Mouse (Mus musculus) liver, postnatal 0 days (tissue): ENCODE measurements at regions not wholly inside any gene's neighbourhood (a gene's known extent, or its start where the extent isn't known, plus 50 kb on each side); places are given as distances from the start of the nearest gene placed in this dataset.

Experiments used
- ATAC-seq: fragments of 200-750 bp; cut with Nextera tagmentation; 2 replicates; pipeline ENCODE4 v1.8.0; 2017; ENCODE audit warnings: mild to moderate bottlenecking, moderate library complexity
- DNase-seq: peaks from one replicate; pipeline ENCODE4 v3.0.0-alpha.2; 2016
- H3K27ac ChIP-seq: fragments of 300-500 bp; sonication (generic); 2 replicates; pipeline ENCODE4 v1.5.1; 2014; ENCODE audit warnings: antibody characterized with exemption, moderate library complexity, mild to moderate bottlenecking, low read depth
- H3K27me3 ChIP-seq: fragments of 300-500 bp; sonication (generic); 2 replicates; pipeline ENCODE4 v1.6.1; 2014; ENCODE audit warnings: low read length, control low read depth, mixed read lengths; ENCODE audit not compliant: insufficient read depth
- H3K36me3 ChIP-seq: fragments of 300-500 bp; sonication (generic); replicated peaks from 2 replicates; pipeline ENCODE4 v1.6.1; 2014; ENCODE audit warnings: mild to moderate bottlenecking, control low read depth, low read length, moderate library complexity, mixed read lengths; ENCODE audit not compliant: insufficient read depth
- H3K4me1 ChIP-seq: fragments of 300-500 bp; sonication (generic); 2 replicates; pipeline ENCODE4 v1.6.1; 2014; ENCODE audit warnings: antibody characterized with exemption, mild to moderate bottlenecking, control low read depth; ENCODE audit not compliant: insufficient read depth
- H3K4me2 ChIP-seq: fragments of 300-500 bp; sonication (generic); 2 replicates; pipeline ENCODE4 v1.6.1; 2014; ENCODE audit warnings: low read depth, mild to moderate bottlenecking, low read length, moderate library complexity, mixed read lengths
- H3K4me3 ChIP-seq: fragments of 300-500 bp; sonication (generic); 2 replicates; pipeline ENCODE4 v1.5.1; 2014; ENCODE audit warnings: low read depth, low read length
- H3K9ac ChIP-seq: fragments of 300-500 bp; sonication (generic); replicated peaks from 2 replicates; pipeline ENCODE4 v1.6.1; 2014; ENCODE audit warnings: mild to moderate bottlenecking, moderate library complexity
- H3K9me3 ChIP-seq: fragments of 300-500 bp; sonication (generic); 2 replicates; pipeline ENCODE4 v1.6.1; 2016; ENCODE audit warnings: mild to moderate bottlenecking, control low read depth, low read length, mixed read lengths
- CTCF ChIP-seq: sonication (generic); IDR thresholded peaks from 2 replicates; pipeline ENCODE4 v1.5.1; 2016; ENCODE audit warnings: antibody characterized with exemption, low read depth
- EP300 ChIP-seq: IDR thresholded peaks from 2 replicates; pipeline ENCODE4 v1.6.1; 2016; ENCODE audit warnings: antibody characterized with exemption, low read depth, mild to moderate bottlenecking
- WGBS: fragments of 180-500 bp; shearing (Covaris S2); extraction: QIAGEN DNeasy Blood & Tissue Kit; methylation state at CpG from one replicate; pipeline ENCODE4 v1.1.7; 2014; ENCODE audit not compliant: insufficient replicate concordance; 5-methylcytosine and 5-hydroxymethylcytosine counted together

DNA sequence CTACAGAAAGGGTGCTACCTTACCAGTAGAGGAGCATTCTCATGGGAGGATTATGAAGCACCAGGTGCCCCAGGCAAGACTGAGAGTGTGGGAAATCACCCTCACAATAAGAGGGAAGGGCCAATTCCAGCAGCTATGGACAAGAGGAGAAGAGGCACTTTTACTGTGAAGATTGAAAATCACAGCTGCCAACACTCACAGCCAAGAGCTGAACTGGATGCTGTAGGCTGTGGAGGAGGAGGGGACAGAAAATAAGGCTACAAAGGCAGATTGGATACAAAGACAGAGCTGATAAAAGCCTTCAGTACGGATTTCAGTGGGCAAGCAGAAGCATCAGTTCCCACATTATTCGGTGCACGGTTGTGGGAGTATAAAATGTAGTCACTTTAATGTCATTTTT, 74.4 kb upstream of the Lifr start:
- H3K27ac ChIP-seq = no peak overlapping the region
- H3K4me2 ChIP-seq = no peak overlapping the region
- TF ChIP-seq EP300 (no peak), CTCF (no peak)
- no peak overlapping the region for H3K9ac ChIP-seq
- no peak overlapping the region for H3K4me3 ChIP-seq
- no peaks in the 10 kb centered on the region for H3K36me3 ChIP-seq
- H3K9me3 ChIP-seq = no peaks in the 10 kb centered on the region
- 60% methylated on average over 3 of the region's 3 CpGs for WGBS
- ATAC-seq (no peak), DNase-seq (no peak)
- peaks cover 4% of the 10 kb centered on the region; the same call in 1 of the 2 replicates for H3K4me1 ChIP-seq
- no peaks in the 10 kb centered on the region for H3K27me3 ChIP-seq

DNA sequence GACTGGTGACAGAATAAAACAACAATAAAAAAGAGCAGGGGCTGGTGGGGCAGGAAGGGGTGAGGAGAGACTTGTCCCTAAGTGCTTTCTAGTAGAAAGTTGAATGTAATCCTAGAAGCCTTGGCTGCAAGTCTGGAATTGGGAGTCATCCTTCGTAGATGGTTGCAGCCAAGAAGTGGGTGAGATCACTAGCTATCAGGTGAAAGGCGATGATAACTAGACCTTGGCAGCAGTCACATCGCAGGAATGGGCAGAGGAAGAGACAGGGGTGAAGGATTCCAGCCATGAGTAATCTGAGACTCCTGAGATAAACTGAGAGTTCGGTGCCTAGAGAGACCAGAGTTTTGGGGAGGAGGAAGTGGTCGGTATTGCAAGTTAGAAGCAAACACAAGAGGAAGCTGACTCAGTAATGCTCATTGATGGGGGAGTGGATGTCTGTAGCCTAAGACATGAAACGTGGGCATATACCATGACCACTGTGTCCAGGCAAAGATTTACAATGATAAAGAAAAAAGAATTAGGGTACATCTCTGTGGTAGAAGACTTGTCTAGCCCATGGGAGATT, 73.1 kb upstream of the Lifr start:
- Histone ChIP-seq H3K4me1 (no peaks in the 10 kb centered on the region; the same call in 1 of the 2 replicates), H3K4me3 (no peak overlapping the region), H3K9me3 (no peaks in the 10 kb centered on the region), H3K36me3 (no peaks in the 10 kb centered on the region), H3K27me3 (no peaks in the 10 kb centered on the region), H3K9ac (no peak overlapping the region), H3K4me2 (no peak overlapping the region), H3K27ac (no peak overlapping the region)
- WGBS = 26% methylated on average over 6 of the region's 6 CpGs
- ATAC-seq = no peak
- DNase-seq = no peak
- no peak for TF ChIP-seq CTCF
- no peak for TF ChIP-seq EP300

GRCm38 (mm10) chr15:7022660-7023059, 67.8 kb upstream of the Lifr start:
- Histone ChIP-seq H3K36me3 (no peaks in the 10 kb centered on the region), H3K4me3 (no peak overlapping the region), H3K9ac (no peak overlapping the region), H3K4me1 (no peaks in the 10 kb centered on the region), H3K27me3 (no peaks in the 10 kb centered on the region), H3K4me2 (no peak overlapping the region), H3K27ac (no peak overlapping the region), H3K9me3 (no peaks in the 10 kb centered on the region)
- ATAC-seq (no peak), DNase-seq (no peak)
- TF ChIP-seq CTCF = no peak
- TF ChIP-seq EP300 = no peak

DNA sequence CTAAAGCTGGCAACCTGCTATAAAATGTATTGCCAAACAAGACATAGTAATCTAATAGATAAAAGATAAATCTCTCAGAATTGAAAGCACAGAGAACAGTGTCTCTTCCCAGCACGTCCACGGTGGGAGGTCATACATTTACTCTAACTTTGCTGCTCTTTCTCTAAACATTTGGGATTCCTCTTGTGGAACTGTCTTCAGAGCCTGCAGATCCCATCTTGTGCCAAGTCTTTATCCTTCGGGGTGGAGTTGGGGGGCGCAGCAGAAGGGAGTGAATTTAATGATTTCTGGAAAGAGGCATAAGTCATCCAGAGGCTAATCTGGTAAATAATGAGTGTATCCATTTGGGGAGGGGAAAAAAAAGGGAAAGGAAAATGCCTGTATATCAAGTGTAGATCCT, 65.2 kb upstream of the Lifr start:
- H3K27me3 ChIP-seq = no peaks in the 10 kb centered on the region
- no peak for TF ChIP-seq CTCF
- TF ChIP-seq EP300 = no peak
- no peaks in the 10 kb centered on the region for H3K4me1 ChIP-seq
- no peak overlapping the region for H3K4me2 ChIP-seq
- H3K9ac ChIP-seq = no peak overlapping the region
- no peaks in the 10 kb centered on the region for H3K36me3 ChIP-seq
- DNase-seq = no peak
- ATAC-seq = no peak
- no peak overlapping the region for H3K27ac ChIP-seq
- no peak overlapping the region for H3K4me3 ChIP-seq
- no peaks in the 10 kb centered on the region for H3K9me3 ChIP-seq
- 70% methylated on average over 4 of the region's 4 CpGs for WGBS

DNA sequence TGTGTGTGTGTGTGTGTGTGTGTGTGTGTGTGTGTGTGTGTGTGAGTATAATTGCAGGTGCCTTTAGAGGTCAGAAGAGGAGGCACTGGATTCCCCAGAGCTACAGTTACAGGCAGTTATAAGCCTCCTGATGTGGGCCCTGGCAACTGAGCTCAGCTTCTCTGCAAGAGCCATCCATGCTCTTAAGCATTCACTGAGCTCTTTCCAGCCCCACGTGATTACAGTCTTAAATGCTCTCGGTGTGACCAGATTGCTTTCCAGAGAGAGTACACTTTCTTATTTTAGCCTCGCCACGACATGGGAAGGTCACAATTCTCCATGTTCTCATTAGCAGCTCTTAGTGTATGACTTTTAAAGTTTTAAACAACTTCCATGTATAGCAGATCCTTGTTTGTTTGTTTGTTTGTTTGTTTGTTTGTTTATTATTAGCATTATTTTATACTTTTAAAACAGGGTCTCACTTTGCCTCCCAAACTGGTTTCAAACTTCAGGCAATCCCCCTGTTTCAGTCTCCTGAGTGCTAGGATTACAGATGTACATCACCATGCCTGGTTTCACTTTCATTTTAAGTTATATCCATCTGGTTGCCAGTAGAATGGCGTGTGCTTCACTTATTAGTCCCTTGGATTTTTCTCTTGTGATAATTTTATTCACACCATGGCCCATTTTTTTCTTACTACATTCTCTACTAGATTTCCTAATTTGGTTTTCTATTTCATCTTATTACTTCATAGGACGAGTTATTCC, 58.9 kb upstream of the Lifr start:
- Histone ChIP-seq H3K4me3 (no peak overlapping the region), H3K36me3 (no peaks in the 10 kb centered on the region), H3K27me3 (no peaks in the 10 kb centered on the region), H3K4me1 (no peaks in the 10 kb centered on the region), H3K27ac (no peak overlapping the region), H3K9ac (no peak overlapping the region), H3K4me2 (no peak overlapping the region), H3K9me3 (no peaks in the 10 kb centered on the region)
- TF ChIP-seq CTCF (no peak), EP300 (no peak)
- ATAC-seq (no peak), DNase-seq (no peak)
- WGBS = 57% methylated on average over 6 of the region's 6 CpGs

- 61% methylated on average over 8 of the region's 8 CpGs for WGBS
- Histone ChIP-seq H3K4me3 (no peak overlapping the region), H3K9me3 (no peaks in the 10 kb centered on the region), H3K4me1 (peaks cover 4% of the 10 kb centered on the region; the same call in 1 of the 2 replicates), H3K27me3 (no peaks in the 10 kb centered on the region), H3K27ac (no peak overlapping the region), H3K36me3 (no peaks in the 10 kb centered on the region), H3K9ac (no peak overlapping the region), H3K4me2 (no peak overlapping the region)
- DNase-seq (no peak), ATAC-seq (no peak)
- TF ChIP-seq EP300 = no peak
- TF ChIP-seq CTCF = no peak
These were observed 52.9 kb upstream of the Lifr start for GRCm38 (mm10) chr15:7037475-7037874.
